In genomic region chr17:48467395-48468231, GRCm38 (mm10) we compare ENCODE assay signal across 8 mouse cellular contexts. TPM values are rescaled to one million over a fixed set of nuclear protein-coding genes. Genes with fewer than 3 reads are reported as not detected.
DNase-seq lines count a peak whose midpoint lies in the region; ATAC-seq lines count a peak whose summit lies in the region.

No protein-coding gene starts in this region.

- peak overlapping the region; percentile 28 for H3K4me3 ChIP-seq in forebrain, embryonic 10.5 days
- peak overlapping the region; percentile 35 for H3K4me3 ChIP-seq in heart, embryonic 15.5 days
- peak overlapping the region; percentile 55 for H3K4me3 ChIP-seq in liver, embryonic 13.5 days (replicated peaks)
- peak overlapping the region; percentile 6; the same call in 1 of the 2 replicates for H3K4me3 ChIP-seq in neural tube, embryonic 11.5 days (ENCODE audit: low read depth, low read length)
- peak overlapping the region; percentile 21; the same call in 1 of the 2 replicates for H3K4me3 ChIP-seq in stomach, embryonic 16.5 days (replicated peaks; ENCODE audit: low read length)

- H3K4me2 ChIP-seq in heart, embryonic 15.5 days = peak overlapping the region; percentile 62
- H3K4me2 ChIP-seq in liver, embryonic 13.5 days = peak overlapping the region; percentile 82
- peak overlapping the region; percentile 34 for H3K4me2 ChIP-seq in neural tube, embryonic 11.5 days (ENCODE audit: low read depth)
- peak overlapping the region; percentile 37 for H3K4me2 ChIP-seq in stomach, embryonic 16.5 days (ENCODE audit: low read depth, low read length)

- DNase-seq in CD4-positive, CD25-positive, alpha-beta regulatory T cell, adult 2 months (ENCODE audit: low read depth, low spot score) = peak; percentile 84
- DNase-seq in c-Kit-negative CD71-positive TER-119-positive erythroid progenitor cells, embryonic 14.5 days (ENCODE audit: low read depth, low spot score) = peak; percentile 72
- peak; percentile 88 for DNase-seq in forebrain, embryonic 10.5 days (ENCODE audit: extremely low spot score, low spot score)
- peak; percentile 85 for DNase-seq in kidney, postnatal 14 days
- peak; percentile 62 for DNase-seq in liver, embryonic 13.5 days
- peak; percentile 88 for DNase-seq in neural tube, embryonic 11.5 days (ENCODE audit: low spot score)

- ATAC-seq in heart, embryonic 15.5 days (replicated peaks; ENCODE audit: insufficient number of reproducible peaks, insufficient read depth, low FRiP score, low read depth) = peak; percentile 31; the same call in 1 of the 2 replicates
- ATAC-seq in liver, embryonic 13.5 days (ENCODE audit: low read depth) = peak; percentile 77
- peak; percentile 68 for ATAC-seq in neural tube, embryonic 11.5 days (ENCODE audit: insufficient read depth, low FRiP score, low TSS enrichment)
- ATAC-seq in stomach, embryonic 16.5 days (ENCODE audit: insufficient read depth, low FRiP score) = peak; percentile 62

- no peaks in the 10 kb centered on the region; the same call in 1 of the 2 replicates for H3K9me3 ChIP-seq in forebrain, embryonic 10.5 days
- H3K9me3 ChIP-seq in heart, embryonic 15.5 days (replicated peaks) = no peaks in the 10 kb centered on the region
- no peaks in the 10 kb centered on the region for H3K9me3 ChIP-seq in liver, embryonic 13.5 days (replicated peaks)
- no peaks in the 10 kb centered on the region for H3K9me3 ChIP-seq in neural tube, embryonic 11.5 days (ENCODE audit: control insufficient read depth, low read length)
- no peaks in the 10 kb centered on the region for H3K9me3 ChIP-seq in stomach, embryonic 16.5 days (replicated peaks; ENCODE audit: control insufficient read depth, low read length)

- 13% methylated on average over 22 of the region's 22 CpGs for WGBS in forebrain, embryonic 10.5 days
- 10% methylated on average over 22 of the region's 22 CpGs for WGBS in heart, embryonic 15.5 days
- WGBS in liver, embryonic 13.5 days (ENCODE audit: insufficient replicate concordance) = 6% methylated on average over 22 of the region's 22 CpGs
- WGBS in neural tube, embryonic 11.5 days = 9% methylated on average over 22 of the region's 22 CpGs
- 7% methylated on average over 22 of the region's 22 CpGs for WGBS in stomach, embryonic 16.5 days

- no peaks in the 10 kb centered on the region for H3K36me3 ChIP-seq in forebrain, embryonic 10.5 days (replicated peaks)
- no peaks in the 10 kb centered on the region for H3K36me3 ChIP-seq in heart, embryonic 15.5 days
- no peaks in the 10 kb centered on the region for H3K36me3 ChIP-seq in liver, embryonic 13.5 days
- H3K36me3 ChIP-seq in neural tube, embryonic 11.5 days (ENCODE audit: control insufficient read depth, insufficient read depth, low read length) = no peaks in the 10 kb centered on the region
- H3K36me3 ChIP-seq in stomach, embryonic 16.5 days (ENCODE audit: control insufficient read depth, insufficient read depth, low read length) = no peaks in the 10 kb centered on the region

- H3K27me3 ChIP-seq in forebrain, embryonic 10.5 days (ENCODE audit: poor library complexity, severe bottlenecking) = peaks cover 19% of the 10 kb centered on the region
- H3K27me3 ChIP-seq in heart, embryonic 15.5 days = peaks cover 17% of the 10 kb centered on the region; the same call in 1 of the 2 replicates
- peaks cover 15% of the 10 kb centered on the region for H3K27me3 ChIP-seq in liver, embryonic 13.5 days
- peaks cover 2% of the 10 kb centered on the region; the same call in 1 of the 2 replicates for H3K27me3 ChIP-seq in neural tube, embryonic 11.5 days (ENCODE audit: control insufficient read depth, insufficient read depth, low read length)
- H3K27me3 ChIP-seq in stomach, embryonic 16.5 days (ENCODE audit: control insufficient read depth, insufficient read depth, low read length) = no peaks in the 10 kb centered on the region

- 0 out of 2 replicates have a peak overlapping the region, but pooled peaks have one; percentile 14 for H3K9ac ChIP-seq in heart, embryonic 15.5 days
- peak overlapping the region; percentile 60 for H3K9ac ChIP-seq in liver, embryonic 13.5 days
- H3K9ac ChIP-seq in neural tube, embryonic 11.5 days (ENCODE audit: low read length) = 0 out of 2 replicates have a peak overlapping the region, but pooled peaks have one; percentile 4
- peak overlapping the region; percentile 48; the same call in 1 of the 2 replicates for H3K9ac ChIP-seq in stomach, embryonic 16.5 days (ENCODE audit: low read length)

- H3K27ac ChIP-seq in forebrain, embryonic 10.5 days = peak overlapping the region; percentile 58; the same call in 1 of the 2 replicates
- no peak overlapping the region for H3K27ac ChIP-seq in heart, embryonic 15.5 days
- peak overlapping the region; percentile 86 for H3K27ac ChIP-seq in liver, embryonic 13.5 days
- H3K27ac ChIP-seq in neural tube, embryonic 11.5 days (ENCODE audit: low read depth, low read length) = no peak overlapping the region
- H3K27ac ChIP-seq in stomach, embryonic 16.5 days (ENCODE audit: low read length) = no peak overlapping the region

- peaks cover 19% of the 10 kb centered on the region for H3K4me1 ChIP-seq in forebrain, embryonic 10.5 days
- H3K4me1 ChIP-seq in heart, embryonic 15.5 days (replicated peaks) = peaks cover 7% of the 10 kb centered on the region
- H3K4me1 ChIP-seq in liver, embryonic 13.5 days (replicated peaks) = peaks cover 21% of the 10 kb centered on the region
- H3K4me1 ChIP-seq in neural tube, embryonic 11.5 days (ENCODE audit: control insufficient read depth, insufficient read depth, low read length) = no peaks in the 10 kb centered on the region
- peaks cover 4% of the 10 kb centered on the region; the same call in 1 of the 2 replicates for H3K4me1 ChIP-seq in stomach, embryonic 16.5 days (ENCODE audit: control insufficient read depth, insufficient read depth, low read length)

RNA-seq across cellular contexts. Expression of gene Unc5cl, which starts 12.9 kb away (rescaled TPM):
- polyA plus RNA-seq in forebrain, embryonic 10.5 days (2016; fragmentation: Nextera tagmentation; extraction: Ambion mirVana) = 0.07 and 0.27 TPM in 2 replicates
- 0.33 and 0.84 TPM in 2 replicates for polyA plus RNA-seq in heart, embryonic 15.5 days (2015; fragmentation: Nextera tagmentation; extraction: Ambion mirVana)
- 3.5 and 4.4 TPM in 2 replicates for polyA plus RNA-seq in liver, embryonic 13.5 days (2015; fragmentation: Nextera tagmentation; extraction: Ambion mirVana)
- polyA plus RNA-seq in neural tube, embryonic 11.5 days (2014; fragmentation: Nextera tagmentation; extraction: Ambion mirVana) = 0.16 and 0.48 TPM in 2 replicates
- polyA plus RNA-seq in stomach, embryonic 16.5 days (2015; fragmentation: Nextera tagmentation; extraction: Ambion mirVana) = 13.7 and 13.8 TPM in 2 replicates

RNA-seq across cellular contexts. Expression of gene Tspo2, which starts 16.3 kb away (rescaled TPM):
- not detected in 2 replicates for polyA plus RNA-seq in forebrain, embryonic 10.5 days (2016; fragmentation: Nextera tagmentation; extraction: Ambion mirVana)
- 7.7 and 8.3 TPM in 2 replicates for polyA plus RNA-seq in heart, embryonic 15.5 days (2015; fragmentation: Nextera tagmentation; extraction: Ambion mirVana)
- polyA plus RNA-seq in liver, embryonic 13.5 days (2015; fragmentation: Nextera tagmentation; extraction: Ambion mirVana) = 134 and 152 TPM in 2 replicates
- 0.34 TPM in 1 of 2 replicates, not detected in the other for polyA plus RNA-seq in neural tube, embryonic 11.5 days (2014; fragmentation: Nextera tagmentation; extraction: Ambion mirVana)
- polyA plus RNA-seq in stomach, embryonic 16.5 days (2015; fragmentation: Nextera tagmentation; extraction: Ambion mirVana) = 8.1 and 8.5 TPM in 2 replicates

RNA-seq across cellular contexts. Expression of gene Apobec2, which starts 34.9 kb away (rescaled TPM):
- 0.64 and 0.78 TPM in 2 replicates for polyA plus RNA-seq in forebrain, embryonic 10.5 days (2016; fragmentation: Nextera tagmentation; extraction: Ambion mirVana)
- polyA plus RNA-seq in heart, embryonic 15.5 days (2015; fragmentation: Nextera tagmentation; extraction: Ambion mirVana) = 177 and 212 TPM in 2 replicates
- 1.2 TPM in 2 replicates for polyA plus RNA-seq in liver, embryonic 13.5 days (2015; fragmentation: Nextera tagmentation; extraction: Ambion mirVana)
- polyA plus RNA-seq in neural tube, embryonic 11.5 days (2014; fragmentation: Nextera tagmentation; extraction: Ambion mirVana) = 5.5 and 5.7 TPM in 2 replicates
- 5.6 and 31.0 TPM in 2 replicates for polyA plus RNA-seq in stomach, embryonic 16.5 days (2015; fragmentation: Nextera tagmentation; extraction: Ambion mirVana)

RNA-seq across cellular contexts. Expression of gene Oard1, which starts 57.8 kb away (rescaled TPM):
- 107 TPM in 2 replicates for polyA plus RNA-seq in forebrain, embryonic 10.5 days (2016; fragmentation: Nextera tagmentation; extraction: Ambion mirVana)
- 33.5 and 40.2 TPM in 2 replicates for polyA plus RNA-seq in heart, embryonic 15.5 days (2015; fragmentation: Nextera tagmentation; extraction: Ambion mirVana)
- polyA plus RNA-seq in liver, embryonic 13.5 days (2015; fragmentation: Nextera tagmentation; extraction: Ambion mirVana) = 58.9 and 61.8 TPM in 2 replicates
- 73.5 and 74.2 TPM in 2 replicates for polyA plus RNA-seq in neural tube, embryonic 11.5 days (2014; fragmentation: Nextera tagmentation; extraction: Ambion mirVana)
- polyA plus RNA-seq in stomach, embryonic 16.5 days (2015; fragmentation: Nextera tagmentation; extraction: Ambion mirVana) = 54.4 and 54.5 TPM in 2 replicates

RNA-seq across cellular contexts. Expression of gene Nfya, which starts 57.9 kb away (rescaled TPM):
- 18.7 and 19.0 TPM in 2 replicates for polyA plus RNA-seq in forebrain, embryonic 10.5 days (2016; fragmentation: Nextera tagmentation; extraction: Ambion mirVana)
- 8.9 and 10.5 TPM in 2 replicates for polyA plus RNA-seq in heart, embryonic 15.5 days (2015; fragmentation: Nextera tagmentation; extraction: Ambion mirVana)
- polyA plus RNA-seq in liver, embryonic 13.5 days (2015; fragmentation: Nextera tagmentation; extraction: Ambion mirVana) = 7.2 and 9.7 TPM in 2 replicates
- polyA plus RNA-seq in neural tube, embryonic 11.5 days (2014; fragmentation: Nextera tagmentation; extraction: Ambion mirVana) = 23.1 and 27.8 TPM in 2 replicates
- 11.3 and 12.4 TPM in 2 replicates for polyA plus RNA-seq in stomach, embryonic 16.5 days (2015; fragmentation: Nextera tagmentation; extraction: Ambion mirVana)

Comparison
In these comparisons a context has a peak if more than half of its experiments do, and no peak if none do; other contexts are left out.
1. H3K27ac ChIP-seq: peak in forebrain, embryonic 10.5 days (single experiment) and liver, embryonic 13.5 days (single experiment); none in heart, embryonic 15.5 days (single experiment), neural tube, embryonic 11.5 days (single experiment) and stomach, embryonic 16.5 days (single experiment).
2. H3K9ac ChIP-seq: peak in every context shown above with its lines; median percentile 60 in liver, embryonic 13.5 days; 48 in stomach, embryonic 16.5 days; 14 in heart, embryonic 15.5 days; 4 in neural tube, embryonic 11.5 days.
3. RNA of gene Tspo2, which starts 16.3 kb away (polyA plus RNA-seq): 134 to 152 TPM in liver, embryonic 13.5 days; 8.1 to 8.5 TPM in stomach, embryonic 16.5 days, 7.7 to 8.3 TPM in heart, embryonic 15.5 days, 0.34 TPM in neural tube, embryonic 11.5 days and not detected in forebrain, embryonic 10.5 days; every median in the first group is over 10 times any median in the second.
4. Peak in every context shown above with its lines, with median percentiles within 50 percentile points of each other: DNase-seq, H3K4me3 ChIP-seq, ATAC-seq and H3K4me2 ChIP-seq.